Mouse (Mus musculus) stomach, postnatal 0 days (tissue): Measurements from ENCODE around the gene Mpc2.

Source experiments
- CTCF ChIP-seq: IDR thresholded peaks from 2 replicates; pipeline ENCODE4 v1.5.1; 2016; ENCODE audit warnings: antibody characterized with exemption, low read depth, mild to moderate bottlenecking, moderate library complexity
- EP300 ChIP-seq: optimal IDR thresholded peaks from 2 replicates; pipeline ENCODE3; 2016; ENCODE audit warnings: antibody characterized with exemption

DNA sequence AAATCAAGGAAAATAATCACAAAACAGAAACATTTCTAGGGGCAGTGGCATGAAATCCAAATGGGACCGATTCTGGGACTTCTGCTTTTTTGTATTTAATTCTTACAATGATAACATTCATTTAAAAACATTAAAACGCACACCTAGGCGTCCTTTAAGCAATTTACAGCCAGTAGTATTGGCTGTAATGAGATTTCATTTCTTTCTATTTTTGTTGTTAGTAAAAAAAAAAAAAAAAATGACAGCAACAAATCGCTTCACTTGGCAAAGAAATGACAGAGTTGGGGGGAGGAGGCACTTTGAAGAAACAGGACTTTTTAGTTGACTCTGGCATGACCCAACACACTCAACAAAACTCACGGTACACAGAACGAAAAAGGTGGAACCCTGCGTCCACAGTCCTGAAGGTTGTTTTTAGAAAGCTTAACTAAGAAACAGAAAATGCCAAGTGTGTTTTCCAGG is 1.4 kb upstream of the Mpc2 start:
- TF ChIP-seq CTCF (no peak), EP300 (no peak)
